Mouse (Mus musculus) stomach, embryonic 16.5 days (tissue): ENCODE results near the gene Fem1a. TPM values are rescaled to one million over a fixed set of nuclear protein-coding genes. Genes with fewer than 3 reads are reported as not detected.

Source experiments
- ATAC-seq: fragments of 200-750 bp; cut with Nextera tagmentation; 2 replicates; pipeline ENCODE4 v1.8.0; 2017; ENCODE audit warnings: moderate number of reproducible peaks, moderate TSS enrichment; ENCODE audit not compliant: insufficient read depth, low FRiP score
- H3K27ac ChIP-seq: fragments of 300-500 bp; sonication (generic); 2 replicates; pipeline ENCODE4 v1.5.1; 2014; ENCODE audit warnings: low read length
- H3K27me3 ChIP-seq: fragments of 300-500 bp; sonication (generic); 2 replicates; pipeline ENCODE4 v1.6.1; 2014; ENCODE audit warnings: low read length, control low read depth, mixed read lengths; ENCODE audit not compliant: control insufficient read depth, insufficient read depth
- H3K36me3 ChIP-seq: fragments of 300-500 bp; sonication (generic); 2 replicates; pipeline ENCODE4 v1.6.1; 2014; ENCODE audit warnings: low read length; ENCODE audit not compliant: control insufficient read depth, insufficient read depth
- H3K4me1 ChIP-seq: fragments of 300-500 bp; sonication (generic); 2 replicates; pipeline ENCODE4 v1.6.1; 2014; ENCODE audit warnings: low read length, control low read depth, mixed read lengths; ENCODE audit not compliant: control insufficient read depth, insufficient read depth
- H3K4me2 ChIP-seq: fragments of 300-500 bp; sonication (generic); 2 replicates; pipeline ENCODE4 v1.6.1; 2014; ENCODE audit warnings: low read depth, low read length, mixed read lengths
- H3K4me3 ChIP-seq: fragments of 300-500 bp; sonication (generic); replicated peaks from 2 replicates; pipeline ENCODE4 v1.5.1; 2014; ENCODE audit warnings: mild to moderate bottlenecking, low read length
- H3K9ac ChIP-seq: fragments of 300-500 bp; sonication (generic); 2 replicates; pipeline ENCODE4 v1.6.1; 2014; ENCODE audit warnings: low read length
- H3K9me3 ChIP-seq: fragments of 300-500 bp; sonication (generic); replicated peaks from 2 replicates; pipeline ENCODE4 v1.6.1; 2016; ENCODE audit warnings: low read length, control low read depth; ENCODE audit not compliant: control insufficient read depth
- WGBS: fragments of 180-500 bp; shearing (Covaris S2); extraction: QIAGEN DNeasy Blood & Tissue Kit; methylation state at CpG from one replicate; pipeline ENCODE4 v1.1.7; 2014; 5-methylcytosine and 5-hydroxymethylcytosine counted together
- polyA plus RNA-seq: library from polyadenylated mRNA; unstranded; fragments of >200 nt; fragmentation: Nextera tagmentation; extraction: Ambion mirVana; gene quantifications from 2 replicates; pipeline ENCODE4 v1.2.1, GENCODE M21; 2015

The Fem1a gene
- polyA plus RNA-seq, 1 experiment from 2014 or later, result 12.9 TPM

DNA sequence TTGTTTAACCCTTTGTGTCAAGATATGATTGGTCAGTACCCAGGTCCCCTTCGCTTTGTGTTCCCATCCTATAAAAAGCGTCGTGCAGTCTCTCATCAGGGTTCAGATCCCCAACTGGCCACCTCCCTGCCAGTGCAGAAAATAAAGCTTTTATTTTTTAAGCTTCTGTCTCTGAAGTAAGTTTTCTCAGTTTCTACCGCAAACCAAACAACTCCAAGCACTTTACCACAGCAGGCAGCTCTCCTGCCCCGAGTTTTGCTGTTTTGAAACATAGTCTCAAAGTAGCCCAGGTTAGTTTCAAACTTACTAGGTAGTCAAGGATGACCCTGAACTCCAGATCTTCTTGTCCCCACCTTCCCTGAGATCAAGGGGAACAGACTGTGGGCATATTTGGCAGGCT lies 21.7 kb downstream of the Fem1a start:
- ATAC-seq, result no peak
- Histone ChIP-seq H3K4me1 (peaks cover 18% of the 10 kb centered on the region), H3K36me3 (peaks cover 14% of the 10 kb centered on the region), H3K4me2 (no peak overlapping the region), H3K9me3 (no peaks in the 10 kb centered on the region), H3K9ac (no peak overlapping the region; the same call in 1 of the 2 replicates), H3K27ac (peak overlapping the region; percentile 97; the same call in 1 of the 2 replicates), H3K4me3 (no peak overlapping the region), H3K27me3 (no peaks in the 10 kb centered on the region)
- WGBS, result 88% methylated on average over 5 of the region's 5 CpGs

DNA sequence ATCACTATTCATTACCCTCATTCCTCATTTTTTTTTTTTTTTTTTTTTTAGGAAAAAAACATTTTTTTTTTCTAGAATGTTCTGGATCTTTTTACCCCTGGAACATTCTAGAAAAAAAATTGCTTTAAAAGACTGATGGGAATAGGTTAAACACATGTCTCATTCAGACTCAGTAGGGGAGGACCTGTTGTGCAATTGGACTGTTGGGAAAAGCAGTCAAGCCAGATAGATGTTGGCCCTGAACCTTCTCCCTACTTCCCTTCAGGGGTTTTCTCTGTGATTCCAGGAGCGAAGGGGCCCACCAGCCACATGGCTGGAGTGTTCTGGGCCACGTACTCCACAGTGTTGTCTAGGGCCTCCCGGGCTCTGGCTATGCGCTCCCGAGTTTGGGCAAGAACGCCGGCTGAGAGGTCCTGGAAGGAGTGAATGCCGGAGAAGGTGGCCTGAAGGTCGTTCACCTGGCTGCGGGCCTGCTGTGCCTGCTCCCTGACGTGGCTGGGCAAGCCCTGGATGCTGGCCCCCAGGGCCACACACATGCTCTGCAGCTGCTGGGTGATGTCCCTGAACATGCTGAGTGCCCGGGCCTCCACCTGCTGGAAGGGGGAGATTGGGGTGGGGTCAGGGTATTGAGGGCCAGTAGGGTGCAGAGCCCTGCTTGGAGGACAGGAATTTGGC lies 23.0 kb downstream of the Fem1a start:
- no peak for ATAC-seq
- Histone ChIP-seq H3K4me2 (no peak overlapping the region), H3K27ac (no peak overlapping the region), H3K4me1 (peaks cover 15% of the 10 kb centered on the region), H3K4me3 (no peak overlapping the region), H3K36me3 (peaks cover 14% of the 10 kb centered on the region), H3K27me3 (no peaks in the 10 kb centered on the region), H3K9ac (no peak overlapping the region), H3K9me3 (no peaks in the 10 kb centered on the region)
- WGBS, result 86% methylated on average over 12 of the region's 12 CpGs

DNA sequence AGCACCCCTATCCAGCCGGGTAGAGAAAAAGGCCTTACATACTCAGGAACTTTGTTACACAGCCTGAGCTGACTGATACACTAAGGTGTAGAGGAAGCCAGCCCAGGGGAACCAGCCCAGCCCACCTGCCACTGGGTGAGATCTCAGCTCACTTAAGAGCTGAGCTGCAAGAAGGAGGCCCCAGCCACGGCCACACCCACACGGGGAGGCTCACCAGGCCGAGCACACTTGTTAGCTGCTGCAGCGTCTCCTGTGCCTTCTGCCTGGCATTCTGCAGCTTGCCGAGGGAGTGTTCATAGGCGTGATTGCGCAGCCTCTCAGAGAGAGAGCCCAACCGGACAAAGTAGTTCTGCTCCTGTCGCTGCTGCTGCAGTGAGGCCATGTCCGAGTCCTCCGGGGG lies 24.6 kb downstream of the Fem1a start:
- no peak for ATAC-seq
- 87% methylated on average over 12 of the region's 12 CpGs for WGBS
- no peak overlapping the region for H3K9ac ChIP-seq
- no peak overlapping the region for H3K27ac ChIP-seq
- H3K4me2 ChIP-seq, result no peak overlapping the region
- H3K4me3 ChIP-seq, result no peak overlapping the region
- H3K4me1 ChIP-seq, result peaks cover 15% of the 10 kb centered on the region
- H3K27me3 ChIP-seq, result no peaks in the 10 kb centered on the region
- H3K36me3 ChIP-seq, result peaks cover 26% of the 10 kb centered on the region
- no peaks in the 10 kb centered on the region for H3K9me3 ChIP-seq

DNA sequence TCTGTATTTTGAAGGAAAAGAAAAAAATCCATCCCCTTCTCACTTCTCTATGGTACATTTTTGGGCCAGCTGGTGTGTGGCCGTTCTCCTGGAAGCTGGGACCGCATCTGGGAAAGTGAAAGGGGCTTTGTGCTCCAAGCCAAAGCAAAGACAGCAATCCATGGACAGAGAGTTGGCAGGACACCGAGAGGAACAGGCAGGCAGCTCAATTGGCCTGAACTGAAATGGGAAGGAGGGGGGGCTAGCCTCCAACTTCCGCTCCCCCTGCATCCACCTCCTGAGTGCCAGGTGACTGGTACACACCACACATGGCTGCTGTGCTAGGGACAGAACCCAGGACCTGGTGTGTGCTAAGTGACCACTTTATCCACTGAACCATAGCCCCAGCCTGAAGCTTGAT lies 26.2 kb downstream of the Fem1a start:
- WGBS, result 84% methylated on average over 4 of the region's 4 CpGs
- H3K4me2 ChIP-seq, result no peak overlapping the region
- H3K9ac ChIP-seq, result no peak overlapping the region

DNA sequence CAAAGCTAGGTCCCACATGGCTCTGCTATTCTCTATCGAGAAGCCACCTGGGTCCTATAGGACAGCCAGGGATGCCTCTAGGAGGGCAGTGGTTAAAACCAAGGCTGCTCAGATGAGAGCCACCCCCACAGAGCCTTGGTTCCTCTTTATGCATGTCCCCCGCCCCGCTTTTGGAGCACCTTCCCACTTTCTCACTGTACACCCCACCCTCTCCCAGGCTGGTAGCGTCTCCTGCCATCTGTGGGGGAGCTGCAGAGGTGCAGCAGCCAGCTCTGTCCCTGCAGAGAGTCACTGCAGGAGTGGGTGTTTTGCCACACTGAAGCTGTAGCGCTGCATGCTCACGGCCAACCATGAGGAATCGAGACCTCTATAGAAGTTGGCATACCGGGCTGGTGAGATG lies 26.7 kb downstream of the Fem1a start:
- no peak for ATAC-seq
- 87% methylated on average over 8 of the region's 8 CpGs for WGBS
- no peak overlapping the region for H3K4me2 ChIP-seq
- H3K36me3 ChIP-seq, result peaks cover 26% of the 10 kb centered on the region
- no peaks in the 10 kb centered on the region for H3K27me3 ChIP-seq
- H3K4me1 ChIP-seq, result peaks cover 22% of the 10 kb centered on the region
- no peak overlapping the region for H3K9ac ChIP-seq
- no peak overlapping the region for H3K4me3 ChIP-seq
- H3K9me3 ChIP-seq, result no peaks in the 10 kb centered on the region
- 0 out of 2 replicates have a peak overlapping the region, but pooled peaks have one; percentile 7 for H3K27ac ChIP-seq

More for the DNA sequence above, 26.2 kb downstream of the Fem1a start:
- H3K27me3 ChIP-seq, result no peaks in the 10 kb centered on the region
- H3K4me1 ChIP-seq, result peaks cover 18% of the 10 kb centered on the region
- no peaks in the 10 kb centered on the region for H3K9me3 ChIP-seq
- H3K27ac ChIP-seq, result 0 out of 2 replicates have a peak overlapping the region, but pooled peaks have one; percentile 7
- no peak for ATAC-seq
- H3K36me3 ChIP-seq, result peaks cover 26% of the 10 kb centered on the region
- no peak overlapping the region for H3K4me3 ChIP-seq

DNA sequence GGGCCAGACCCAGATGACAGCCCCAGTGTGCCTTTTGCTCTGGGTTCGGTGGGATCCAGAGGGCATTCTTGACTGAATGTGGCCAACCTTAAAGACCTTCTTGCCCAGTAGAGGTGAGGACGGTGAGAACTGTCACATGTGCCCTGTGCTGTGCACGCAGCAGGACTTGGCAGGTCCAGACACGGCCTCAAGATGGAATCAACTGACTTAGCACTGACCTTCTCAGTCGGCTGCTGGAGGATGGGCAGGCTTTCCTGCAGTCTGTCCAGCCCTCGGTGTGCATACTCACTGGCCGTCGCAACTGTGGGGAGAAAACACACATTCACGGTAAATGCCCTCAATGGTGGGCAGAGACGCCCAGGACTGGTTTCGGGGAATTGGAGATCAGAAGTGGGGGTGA lies 29.4 kb downstream of the Fem1a start:
- Histone ChIP-seq H3K9ac (no peak overlapping the region), H3K27ac (no peak overlapping the region), H3K9me3 (no peaks in the 10 kb centered on the region), H3K4me1 (peaks cover 32% of the 10 kb centered on the region), H3K4me2 (no peak overlapping the region), H3K27me3 (no peaks in the 10 kb centered on the region), H3K4me3 (no peak overlapping the region), H3K36me3 (peaks cover 19% of the 10 kb centered on the region)
- ATAC-seq, result no peak
- WGBS, result 90% methylated on average over 11 of the region's 11 CpGs

GRCm38 (mm10) chr17:56287830-56288229 lies 31.2 kb downstream of the Fem1a start:
- WGBS, result 35% methylated on average over 3 of the region's 3 CpGs
- peaks cover 36% of the 10 kb centered on the region for H3K4me1 ChIP-seq
- H3K4me3 ChIP-seq, result peak overlapping the region; percentile 31
- no peaks in the 10 kb centered on the region for H3K9me3 ChIP-seq
- H3K27me3 ChIP-seq, result no peaks in the 10 kb centered on the region
- peak; percentile 13 for ATAC-seq
- H3K9ac ChIP-seq, result peak overlapping the region; percentile 65
- peak overlapping the region; percentile 65 for H3K4me2 ChIP-seq
- H3K27ac ChIP-seq, result peak overlapping the region; percentile 99
- peaks cover 11% of the 10 kb centered on the region for H3K36me3 ChIP-seq

DNA sequence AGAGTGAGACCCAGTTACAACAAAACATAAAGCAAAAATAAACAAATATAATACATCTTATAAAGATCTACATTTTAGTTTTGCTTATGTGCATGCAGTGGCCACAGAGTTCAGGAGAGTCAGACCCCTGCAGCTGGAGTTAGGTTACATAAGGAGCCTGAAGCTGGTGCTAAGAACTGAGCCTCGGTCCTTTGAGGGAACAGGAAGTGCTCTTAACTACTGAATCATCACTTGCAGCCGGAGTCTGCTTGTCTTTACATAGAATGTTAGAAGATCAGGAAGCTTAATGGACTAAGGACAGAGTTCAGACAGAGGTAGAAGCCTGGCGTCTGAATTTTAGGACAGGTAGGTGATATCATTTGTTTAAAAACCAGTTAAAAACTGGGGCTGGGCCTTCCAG lies 32.3 kb downstream of the Fem1a start:
- ATAC-seq, result no peak
- Histone ChIP-seq H3K27ac (peak overlapping the region; percentile 99), H3K4me3 (peak overlapping the region; percentile 65), H3K9ac (peak overlapping the region; percentile 81), H3K4me1 (peaks cover 36% of the 10 kb centered on the region), H3K27me3 (no peaks in the 10 kb centered on the region), H3K36me3 (peaks cover 11% of the 10 kb centered on the region), H3K4me2 (peak overlapping the region; percentile 65), H3K9me3 (no peaks in the 10 kb centered on the region)
- WGBS, result 20% methylated on average over 3 of the region's 3 CpGs

DNA sequence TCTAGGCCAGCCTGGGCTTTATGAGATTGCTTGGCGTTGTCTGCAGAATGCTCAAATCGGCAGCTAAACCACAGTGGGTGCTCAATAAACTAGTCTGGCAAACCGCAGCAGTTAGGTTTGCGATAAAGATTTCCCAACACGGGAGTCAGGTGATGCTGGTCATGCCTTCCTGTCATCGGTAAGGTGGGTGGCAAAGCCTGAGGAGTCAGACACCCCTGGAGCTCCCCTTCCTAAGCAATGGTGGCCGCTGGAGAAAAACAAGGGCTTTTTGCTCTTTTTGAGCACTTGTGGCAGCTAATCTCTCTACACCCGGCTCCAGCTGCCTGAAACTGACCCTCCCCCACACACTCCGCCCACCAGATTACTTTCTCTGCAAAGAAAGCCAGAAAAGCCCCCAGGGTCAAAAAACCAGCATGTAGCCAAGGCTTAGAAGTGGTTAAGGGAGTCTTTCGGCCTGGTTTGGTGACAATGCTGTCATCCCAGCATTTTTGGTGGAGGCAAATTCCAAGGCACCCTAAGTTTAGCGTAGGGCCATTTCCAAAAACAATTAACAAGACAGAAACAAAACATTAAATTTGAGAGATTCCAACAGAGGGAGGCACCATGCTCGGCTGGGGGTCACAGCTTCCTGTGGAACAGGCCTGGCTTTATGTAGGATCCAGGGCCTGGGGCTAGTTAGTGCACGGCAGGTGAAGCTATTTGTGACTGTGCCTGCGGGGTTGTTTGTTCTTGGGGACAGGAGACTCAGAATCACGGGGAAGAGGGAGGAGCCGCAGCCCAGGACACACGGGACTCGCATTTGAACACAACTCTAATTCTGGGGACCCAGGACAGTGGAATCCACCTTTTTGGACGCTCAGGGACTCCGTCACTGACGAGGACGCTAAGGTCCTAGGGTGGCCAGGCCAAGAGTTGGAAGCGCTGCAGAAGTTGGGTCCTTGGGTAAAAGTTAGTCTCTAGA lies 33.0 kb downstream of the Fem1a start:
- Histone ChIP-seq H3K4me3 (peak overlapping the region; percentile 65), H3K27me3 (no peaks in the 10 kb centered on the region), H3K9ac (peak overlapping the region; percentile 81), H3K9me3 (no peaks in the 10 kb centered on the region), H3K27ac (peak overlapping the region; percentile 99), H3K36me3 (peaks cover 11% of the 10 kb centered on the region), H3K4me2 (peak overlapping the region; percentile 65), H3K4me1 (peaks cover 36% of the 10 kb centered on the region)
- 5% methylated on average over 23 of the region's 23 CpGs for WGBS
- ATAC-seq, result peak; percentile 4; the same call in 1 of the 2 replicates
